Mouse (Mus musculus) stomach, postnatal 0 days (tissue): ENCODE data around the gene Zp2.
A peak's percentile ranks its signal among the peaks of the same experiment; 100 is the strongest.

Source experiments
- CTCF ChIP-seq: IDR thresholded peaks from 2 replicates; pipeline ENCODE4 v1.5.1; 2016; ENCODE audit warnings: antibody characterized with exemption, low read depth, mild to moderate bottlenecking, moderate library complexity
- EP300 ChIP-seq: optimal IDR thresholded peaks from 2 replicates; pipeline ENCODE3; 2016; ENCODE audit warnings: antibody characterized with exemption

DNA sequence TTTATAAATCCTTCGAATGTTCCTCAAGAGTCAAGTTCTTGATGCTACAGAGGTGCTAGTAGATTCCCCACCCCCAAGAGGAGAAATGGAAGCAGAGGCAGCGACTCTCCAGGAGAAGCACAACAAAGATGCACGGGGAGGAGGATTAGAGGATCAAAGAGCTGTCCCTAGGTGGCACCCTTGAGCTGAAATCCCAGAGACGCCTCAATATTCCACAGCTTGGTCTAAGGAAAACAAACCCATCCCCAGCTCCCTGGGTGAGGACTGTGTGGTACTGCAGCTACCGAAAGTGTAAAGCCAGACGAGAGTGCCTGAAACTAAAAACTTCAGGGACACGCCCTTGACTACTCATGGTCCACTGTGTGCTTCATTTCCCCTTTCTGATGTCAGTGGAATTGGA is 47.2 kb downstream of the Zp2 start:
- peak; percentile 71 for TF ChIP-seq CTCF
- TF ChIP-seq EP300 = no peak
